Mouse (Mus musculus): Measurements from ENCODE around the gene Tnfrsf8. TPM values are rescaled to one million over a fixed set of nuclear protein-coding genes. Genes with fewer than 3 reads are reported as not detected.

Gene Tnfrsf8
- polyA plus RNA-seq, 1 experiment = 1.5 TPM

- no peaks in the 10 kb centered on the region for H3K27me3 ChIP-seq (ENCODE audit: control insufficient read depth, insufficient read depth, low read length)
- peak overlapping the region; percentile 39 for H3K4me3 ChIP-seq (ENCODE audit: control insufficient read depth, low read depth, low read length)
- peak overlapping the region; percentile 7 for H3K27ac ChIP-seq (ENCODE audit: control insufficient read depth, insufficient read depth, low read depth, low read length)
- H3K36me3 ChIP-seq (ENCODE audit: control insufficient read depth, insufficient read depth, low read length) = no peaks in the 10 kb centered on the region
- TF ChIP-seq POLR2A (IDR thresholded peaks at IDR 0.05; ENCODE audit: control insufficient read depth, low read depth, low read length) (no peak), CTCF (IDR thresholded peaks at IDR 0.05; ENCODE audit: control insufficient read depth, insufficient read depth, insufficient replicate concordance, low read depth, low read length) (no peak)
- peaks cover 9% of the 10 kb centered on the region for H3K4me1 ChIP-seq (ENCODE audit: control insufficient read depth, insufficient read depth, low read length)
Measured at GRCm38 (mm10) chr4:145298846-145299245, 16.1 kb downstream of the Tnfrsf8 start.

- Histone ChIP-seq H3K27ac (ENCODE audit: control insufficient read depth, insufficient read depth, low read depth, low read length) (no peak overlapping the region), H3K4me1 (ENCODE audit: control insufficient read depth, insufficient read depth, low read length) (peaks cover 9% of the 10 kb centered on the region), H3K4me3 (ENCODE audit: control insufficient read depth, low read depth, low read length) (no peak overlapping the region), H3K27me3 (ENCODE audit: control insufficient read depth, insufficient read depth, low read length) (no peaks in the 10 kb centered on the region), H3K36me3 (ENCODE audit: control insufficient read depth, insufficient read depth, low read length) (no peaks in the 10 kb centered on the region)
- TF ChIP-seq CTCF (IDR thresholded peaks at IDR 0.05; ENCODE audit: control insufficient read depth, insufficient read depth, insufficient replicate concordance, low read depth, low read length) (peak; percentile 47; the same call in 1 of the 2 replicates), POLR2A (IDR thresholded peaks at IDR 0.05; ENCODE audit: control insufficient read depth, low read depth, low read length) (no peak)
Measured at GRCm38 (mm10) chr4:145295589-145296300, 19.2 kb downstream of the Tnfrsf8 start.

DNA sequence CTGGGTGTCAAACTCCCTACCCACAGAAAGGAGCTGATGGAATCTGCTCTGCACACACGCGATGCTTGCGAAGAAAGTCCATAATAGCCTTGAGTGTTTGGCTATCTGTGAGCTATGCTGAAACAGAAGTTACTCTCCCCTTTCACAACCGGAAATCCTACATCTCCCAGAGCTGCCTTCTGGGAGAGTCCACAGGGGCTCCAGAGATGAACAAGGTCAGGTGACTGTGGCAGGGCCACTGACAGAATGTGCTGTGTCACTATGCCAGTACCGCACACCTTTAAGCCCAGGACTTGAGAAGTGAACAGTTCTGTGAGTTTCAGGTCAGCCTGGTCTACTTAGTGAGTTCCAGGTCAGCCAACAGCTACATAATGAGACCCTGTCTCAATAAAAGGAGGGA, 20.4 kb downstream of the Tnfrsf8 start:
- Histone ChIP-seq H3K27me3 (ENCODE audit: control insufficient read depth, insufficient read depth, low read length) (no peaks in the 10 kb centered on the region), H3K4me3 (ENCODE audit: control insufficient read depth, low read depth, low read length) (no peak overlapping the region), H3K36me3 (ENCODE audit: control insufficient read depth, insufficient read depth, low read length) (no peaks in the 10 kb centered on the region), H3K27ac (ENCODE audit: control insufficient read depth, insufficient read depth, low read depth, low read length) (no peak overlapping the region), H3K4me1 (ENCODE audit: control insufficient read depth, insufficient read depth, low read length) (peaks cover 5% of the 10 kb centered on the region)
- TF ChIP-seq POLR2A (IDR thresholded peaks at IDR 0.05; ENCODE audit: control insufficient read depth, low read depth, low read length) (no peak), CTCF (IDR thresholded peaks at IDR 0.05; ENCODE audit: control insufficient read depth, insufficient read depth, insufficient replicate concordance, low read depth, low read length) (no peak)

DNA sequence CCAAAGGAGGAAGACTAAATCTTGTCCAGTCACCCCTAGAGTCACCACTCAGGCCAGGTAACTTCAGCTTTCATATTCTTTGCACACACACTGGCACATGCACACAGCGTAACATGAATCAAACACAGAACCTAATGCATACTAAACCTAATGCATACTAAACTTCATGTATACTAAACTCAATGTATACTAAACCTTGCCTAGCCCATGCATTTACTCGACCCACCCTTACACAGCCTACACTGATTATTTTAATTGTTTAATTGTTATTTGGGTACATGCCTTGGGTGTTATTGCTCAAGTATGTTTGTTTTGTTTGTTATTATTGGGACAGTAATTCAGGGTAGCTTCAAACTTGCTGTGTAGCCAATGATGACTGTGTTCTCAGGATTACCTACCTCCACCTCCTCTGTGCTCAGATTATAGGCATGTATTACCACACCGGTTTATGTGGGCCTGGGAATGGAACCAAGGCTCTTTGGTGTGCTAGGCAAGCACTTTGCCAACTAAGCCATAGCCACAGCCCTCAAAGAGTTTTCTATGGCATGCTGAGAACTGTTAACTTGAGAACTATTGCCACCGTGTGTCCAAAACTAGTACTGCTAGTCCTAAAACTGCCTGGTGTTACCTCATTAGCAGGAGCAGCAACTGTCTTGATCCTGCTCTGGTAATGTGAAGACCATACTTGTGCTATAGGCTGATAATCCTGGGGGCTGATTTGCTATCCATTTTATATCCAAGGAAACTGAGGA, 28.4 kb downstream of the Tnfrsf8 start:
- H3K4me1 ChIP-seq (ENCODE audit: control insufficient read depth, insufficient read depth, low read length) = no peaks in the 10 kb centered on the region
- no peak overlapping the region for H3K4me3 ChIP-seq (ENCODE audit: control insufficient read depth, low read depth, low read length)
- H3K27me3 ChIP-seq (ENCODE audit: control insufficient read depth, insufficient read depth, low read length) = no peaks in the 10 kb centered on the region
- H3K27ac ChIP-seq (ENCODE audit: control insufficient read depth, insufficient read depth, low read depth, low read length) = no peak overlapping the region
- no peaks in the 10 kb centered on the region for H3K36me3 ChIP-seq (ENCODE audit: control insufficient read depth, insufficient read depth, low read length)
- TF ChIP-seq CTCF (IDR thresholded peaks at IDR 0.05; ENCODE audit: control insufficient read depth, insufficient read depth, insufficient replicate concordance, low read depth, low read length) (no peak), POLR2A (IDR thresholded peaks at IDR 0.05; ENCODE audit: control insufficient read depth, low read depth, low read length) (no peak)

DNA sequence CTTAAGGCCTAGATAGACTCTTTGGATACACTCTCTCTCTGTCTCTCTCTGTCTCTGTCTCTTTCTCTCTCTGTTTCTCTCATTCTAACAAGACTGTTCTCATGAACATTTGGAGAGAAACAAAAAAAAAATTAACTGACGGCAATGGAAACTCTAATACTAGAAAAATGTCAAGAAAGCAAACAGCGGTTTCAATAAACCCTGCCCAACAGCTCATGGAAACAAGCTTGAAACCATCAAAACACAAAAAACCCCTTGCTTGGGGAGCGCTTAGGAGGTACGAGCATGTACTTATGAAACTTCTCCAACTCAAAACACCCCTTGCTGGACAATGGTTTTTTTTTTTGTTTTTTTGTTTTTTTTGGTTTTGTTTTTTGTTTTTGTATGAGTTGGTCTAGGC, 30.3 kb downstream of the Tnfrsf8 start:
- TF ChIP-seq CTCF (IDR thresholded peaks at IDR 0.05; ENCODE audit: control insufficient read depth, insufficient read depth, insufficient replicate concordance, low read depth, low read length) (no peak), POLR2A (IDR thresholded peaks at IDR 0.05; ENCODE audit: control insufficient read depth, low read depth, low read length) (no peak)
- H3K27ac ChIP-seq (ENCODE audit: control insufficient read depth, insufficient read depth, low read depth, low read length) = no peak overlapping the region
- peaks cover 2% of the 10 kb centered on the region; the same call in 1 of the 2 replicates for H3K4me1 ChIP-seq (ENCODE audit: control insufficient read depth, insufficient read depth, low read length)
- no peaks in the 10 kb centered on the region for H3K27me3 ChIP-seq (ENCODE audit: control insufficient read depth, insufficient read depth, low read length)
- H3K36me3 ChIP-seq (ENCODE audit: control insufficient read depth, insufficient read depth, low read length) = no peaks in the 10 kb centered on the region
- no peak overlapping the region for H3K4me3 ChIP-seq (ENCODE audit: control insufficient read depth, low read depth, low read length)

- peaks cover 2% of the 10 kb centered on the region; the same call in 1 of the 2 replicates for H3K4me1 ChIP-seq (ENCODE audit: control insufficient read depth, insufficient read depth, low read length)
- TF ChIP-seq CTCF (IDR thresholded peaks at IDR 0.05; ENCODE audit: control insufficient read depth, insufficient read depth, insufficient replicate concordance, low read depth, low read length) (no peak; the same call in 1 of the 2 replicates), POLR2A (IDR thresholded peaks at IDR 0.05; ENCODE audit: control insufficient read depth, low read depth, low read length) (no peak)
- no peak overlapping the region for H3K27ac ChIP-seq (ENCODE audit: control insufficient read depth, insufficient read depth, low read depth, low read length)
- no peaks in the 10 kb centered on the region for H3K36me3 ChIP-seq (ENCODE audit: control insufficient read depth, insufficient read depth, low read length)
- no peak overlapping the region for H3K4me3 ChIP-seq (ENCODE audit: control insufficient read depth, low read depth, low read length)
- no peaks in the 10 kb centered on the region for H3K27me3 ChIP-seq (ENCODE audit: control insufficient read depth, insufficient read depth, low read length)
Measured at GRCm38 (mm10) chr4:145283441-145283840, 31.5 kb downstream of the Tnfrsf8 start.

DNA sequence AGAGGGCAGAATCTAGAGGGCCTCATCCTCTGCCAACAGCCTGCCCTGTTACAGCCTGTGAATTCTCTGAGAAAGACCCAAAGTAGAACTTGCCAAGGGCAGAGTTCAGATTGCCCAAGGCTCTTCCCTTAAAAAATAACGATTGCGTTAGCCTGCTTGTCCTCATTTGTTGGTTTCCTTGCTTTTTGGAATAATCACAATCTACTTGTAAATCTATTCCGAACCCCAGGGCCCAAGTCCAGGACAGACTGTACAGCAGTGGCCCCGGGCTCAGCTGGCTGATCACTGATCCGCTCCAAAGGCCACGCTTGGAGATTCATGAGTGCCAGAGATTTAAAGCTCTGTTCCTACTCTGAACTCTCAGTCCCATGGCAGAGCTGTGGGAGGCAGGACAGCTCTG, 34.0 kb downstream of the Tnfrsf8 start:
- no peak overlapping the region for H3K27ac ChIP-seq (ENCODE audit: control insufficient read depth, insufficient read depth, low read depth, low read length)
- peaks cover 2% of the 10 kb centered on the region; the same call in 1 of the 2 replicates for H3K4me1 ChIP-seq (ENCODE audit: control insufficient read depth, insufficient read depth, low read length)
- no peaks in the 10 kb centered on the region for H3K27me3 ChIP-seq (ENCODE audit: control insufficient read depth, insufficient read depth, low read length)
- no peak for TF ChIP-seq CTCF (IDR thresholded peaks at IDR 0.05; ENCODE audit: control insufficient read depth, insufficient read depth, insufficient replicate concordance, low read depth, low read length)
- no peak for TF ChIP-seq POLR2A (IDR thresholded peaks at IDR 0.05; ENCODE audit: control insufficient read depth, low read depth, low read length)
- no peak overlapping the region for H3K4me3 ChIP-seq (ENCODE audit: control insufficient read depth, low read depth, low read length)
- H3K36me3 ChIP-seq (ENCODE audit: control insufficient read depth, insufficient read depth, low read length) = no peaks in the 10 kb centered on the region
